Mouse (Mus musculus) left cerebral cortex, adult 18-20 months (tissue): ENCODE results near the gene Wnt5b. TPM values are rescaled to one million over a fixed set of nuclear protein-coding genes. Genes with fewer than 3 reads are reported as not detected.
A peak's percentile ranks its signal among the peaks of the same experiment; 100 is the strongest.
"Not testable (repeated sequence)": the region's sequence is repeated elsewhere in the genome, so short reads cannot be mapped to it uniquely, and the experiment has no call there.

Experiments used
- DNase-seq, 2 experiments: peaks; one replicate each; pipeline ENCODE4 v3.0.0; 2021 to 2022; ENCODE audit warnings: low spot score in 2 of 2, mixed read lengths in 1 of 2
- total RNA-seq, 2 experiments: library from RNA; stranded (reverse); gene quantifications; 2 replicates each; pipeline ENCODE4 v1.2.3; 2021

Wnt5b gene
- total RNA-seq, 2 experiments from 2014 or later = 1.2 to 2.0 TPM

DNA sequence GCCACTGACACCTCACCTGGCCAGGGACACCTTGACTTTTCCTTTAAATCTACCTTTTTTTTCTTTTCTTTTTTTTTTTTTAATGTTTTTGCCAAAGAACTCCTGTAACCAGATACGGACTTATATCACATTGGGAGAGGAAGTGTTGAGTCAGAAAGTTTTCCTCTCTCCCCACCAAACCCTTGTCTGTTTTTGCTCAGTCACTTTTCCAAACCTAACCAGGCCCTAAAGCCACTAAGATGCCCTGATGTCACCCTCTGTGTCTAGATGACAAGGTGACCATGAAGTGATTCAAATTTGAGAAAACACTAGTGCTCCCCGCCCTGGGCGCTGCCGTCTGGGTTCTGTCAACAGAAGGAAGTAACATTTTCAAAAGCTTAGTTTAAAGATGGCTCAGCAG lies 85.1 kb downstream of the Wnt5b start:
- no peak for DNase-seq

DNA sequence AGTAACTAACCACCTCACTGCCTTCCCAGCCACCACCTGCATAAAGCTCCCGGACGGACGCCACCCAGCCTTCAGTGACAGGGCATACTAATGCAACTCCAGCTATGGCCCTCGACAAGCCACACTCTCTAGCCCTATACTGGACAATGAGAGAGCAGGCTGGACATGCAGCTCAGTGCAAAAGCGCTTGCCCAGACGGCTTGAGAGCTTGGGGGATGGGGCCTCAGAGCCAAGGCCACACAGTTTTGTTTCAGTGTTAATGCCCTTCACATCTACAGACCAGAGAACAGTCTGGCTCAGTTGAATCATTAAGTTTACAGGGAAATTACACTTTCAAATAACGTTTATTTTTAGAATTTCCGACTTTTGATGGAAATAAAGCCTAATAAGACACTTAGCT lies 86.0 kb downstream of the Wnt5b start:
- DNase-seq = no peak

DNA sequence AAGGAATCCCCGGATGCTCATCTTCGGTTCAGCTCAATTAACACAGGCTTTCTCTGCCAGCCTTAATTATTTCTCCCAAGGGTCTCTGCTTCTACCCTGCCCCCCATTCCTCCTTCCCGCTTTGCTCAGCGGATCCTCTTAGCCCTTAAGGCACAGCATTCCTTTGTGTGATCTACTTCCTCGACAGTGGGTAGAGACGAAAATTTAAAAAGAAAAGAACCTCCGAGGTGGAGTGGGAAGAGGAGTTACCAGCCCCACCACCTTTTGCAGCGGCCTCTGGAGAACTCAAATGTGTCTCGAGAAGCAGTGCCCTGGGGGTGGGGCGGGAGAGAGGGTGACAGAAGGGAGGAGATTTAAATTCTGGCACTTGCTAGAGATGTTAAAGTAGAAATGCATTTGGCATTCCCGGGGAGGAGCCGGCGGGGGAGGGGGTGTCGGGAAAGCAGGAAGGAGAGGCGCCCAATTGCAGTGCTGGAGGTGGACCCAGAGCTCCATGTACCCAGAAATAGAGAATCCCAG lies 92.1 kb downstream of the Wnt5b start:
- peak; percentile 80 to 89 for DNase-seq

DNA sequence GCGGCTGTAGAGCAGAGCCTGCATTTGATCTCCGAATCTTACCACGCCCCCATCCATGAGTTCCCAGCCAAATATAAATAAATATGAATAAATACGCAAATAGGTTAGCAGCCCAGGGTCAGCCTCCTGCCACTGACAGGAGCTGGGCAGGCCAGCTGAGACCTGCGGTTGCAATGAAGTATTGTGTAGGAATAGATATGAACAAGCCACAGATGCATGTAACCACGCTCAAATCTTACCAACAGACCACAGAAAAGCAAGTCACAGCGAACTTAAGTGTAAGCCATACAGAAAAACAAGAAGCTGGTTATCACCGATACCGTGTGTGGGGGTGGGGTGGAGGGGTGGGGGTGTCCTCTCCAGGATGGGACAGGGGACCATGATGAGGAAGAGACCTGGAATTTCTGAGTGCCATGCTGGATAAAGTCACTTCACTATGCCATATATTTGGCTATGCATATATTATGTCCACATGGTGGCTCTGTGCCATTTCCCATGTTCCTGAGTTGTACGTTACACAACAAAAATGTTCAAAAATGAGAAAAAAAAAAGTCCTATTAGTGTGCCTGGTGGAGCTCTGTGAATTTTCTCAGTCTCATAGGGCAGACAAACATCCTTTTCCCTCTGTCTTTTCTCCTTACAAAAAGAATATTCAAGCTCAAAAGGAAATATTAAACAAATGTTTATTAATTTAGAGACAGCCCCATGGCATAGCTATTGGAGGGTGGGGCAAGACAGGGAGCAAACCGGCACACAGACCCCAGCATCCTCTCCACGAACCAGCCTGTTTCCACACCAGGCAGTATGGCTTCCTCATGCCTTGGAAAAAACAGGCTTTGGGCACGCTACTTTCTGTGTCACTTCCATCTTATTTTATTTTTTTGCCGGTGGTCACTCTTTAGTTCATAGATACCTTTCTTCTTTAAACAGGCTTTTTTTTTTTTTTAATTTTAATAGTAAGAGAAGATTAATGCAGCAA lies 92.9 kb downstream of the Wnt5b start:
- peak in 1 of 2 experiments; percentile 24 for DNase-seq

DNA sequence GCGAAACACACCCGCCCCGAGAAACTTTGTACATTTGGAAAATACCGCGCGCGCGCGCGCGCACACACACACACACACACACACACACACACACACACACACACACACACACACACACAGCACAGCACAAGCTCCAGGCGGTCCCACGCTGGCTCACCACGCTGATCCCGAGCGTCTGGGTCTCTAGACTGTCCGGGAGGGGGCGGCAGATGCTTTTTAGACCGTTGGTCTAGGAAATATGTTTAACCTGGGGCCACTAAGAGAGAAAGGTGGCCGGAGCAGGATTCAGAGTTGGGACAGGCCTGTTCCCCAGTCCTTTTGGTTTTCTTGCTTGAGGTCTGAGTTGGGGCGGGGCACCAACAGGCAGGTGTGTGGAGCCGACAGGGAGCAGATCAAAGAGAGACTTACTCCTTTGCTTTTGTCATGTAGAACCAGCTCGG lies 95.1 kb downstream of the Wnt5b start:
- DNase-seq = peak; percentile 18 to 28

DNA sequence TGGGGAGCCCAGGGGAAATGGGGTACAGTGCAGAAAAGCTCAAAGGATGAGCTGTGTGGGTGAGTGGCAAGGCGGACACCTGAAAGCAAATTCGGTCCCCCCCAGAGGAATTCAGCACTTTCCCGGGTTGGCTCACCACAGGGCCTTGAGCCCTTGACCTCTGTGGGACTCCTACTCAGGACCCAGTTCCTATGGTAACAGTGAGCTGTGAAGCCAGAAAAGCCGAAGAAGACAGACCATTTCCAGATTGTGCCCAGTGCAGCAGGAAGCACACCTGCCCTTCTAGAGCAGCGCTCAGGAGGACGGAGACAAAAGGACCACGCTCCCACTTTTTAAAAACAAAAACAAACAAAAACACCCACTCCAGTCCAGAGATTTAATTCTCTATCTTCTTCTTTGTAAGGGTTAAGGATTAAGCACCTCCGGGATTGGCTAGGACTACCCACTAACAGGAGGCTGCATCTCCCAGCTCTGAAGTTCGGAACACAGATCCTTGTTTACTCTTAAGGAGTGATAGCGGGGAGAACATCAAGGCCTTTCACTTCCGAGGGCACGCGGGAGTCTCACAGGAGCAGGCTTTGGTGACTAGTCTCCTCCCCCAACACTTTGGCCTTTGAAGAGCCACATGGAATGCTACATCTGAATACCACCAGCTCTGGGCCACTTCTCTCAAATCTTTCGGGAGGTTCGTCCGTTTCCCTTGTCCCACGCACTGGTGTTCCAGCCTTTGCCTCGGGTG lies 95.7 kb downstream of the Wnt5b start:
- DNase-seq = no peak

DNA sequence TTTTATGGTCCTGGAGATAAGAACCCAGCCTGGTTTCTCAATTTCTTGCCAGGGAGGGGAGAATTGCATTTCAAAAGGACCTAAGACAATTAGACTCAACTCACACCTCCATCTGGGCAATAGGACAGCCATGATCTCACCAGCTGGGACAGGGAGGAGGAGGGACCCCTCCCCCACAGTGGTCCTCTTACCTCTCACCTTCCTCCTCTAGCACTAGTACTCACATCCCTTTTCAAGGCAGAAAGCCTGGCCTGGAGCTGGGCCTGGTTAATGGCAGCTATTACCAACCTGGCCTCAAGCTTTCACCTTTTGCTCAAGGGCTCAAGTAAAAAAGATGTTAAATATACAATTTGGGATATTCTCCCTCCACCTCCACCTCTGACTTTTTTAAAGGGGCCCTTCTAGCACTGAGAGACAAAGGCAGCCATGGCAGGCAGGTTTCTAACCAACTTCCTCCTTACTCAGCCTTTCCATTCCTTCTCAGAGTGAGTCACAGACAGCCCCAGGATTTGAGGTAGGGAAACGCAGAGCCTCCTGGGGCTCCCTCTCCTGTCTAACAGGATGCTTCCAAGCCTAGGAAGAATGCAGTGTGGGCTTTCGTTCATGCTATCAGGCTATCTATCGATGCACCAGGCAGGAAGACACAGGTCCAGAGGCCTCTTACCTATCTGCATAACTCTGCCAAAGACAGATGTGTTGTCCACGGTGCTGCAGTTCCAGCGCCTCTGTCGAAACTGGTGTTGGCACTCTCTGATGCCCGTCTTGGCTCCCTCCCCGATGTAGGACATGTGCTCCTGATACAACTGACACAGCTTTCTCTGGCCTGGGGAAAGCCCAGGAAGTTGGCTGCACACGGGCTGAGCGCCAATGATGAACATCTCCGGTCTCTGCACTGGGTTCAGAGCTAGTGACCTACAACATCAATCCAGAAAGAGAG lies 98.2 kb downstream of the Wnt5b start:
- DNase-seq = no peak

DNA sequence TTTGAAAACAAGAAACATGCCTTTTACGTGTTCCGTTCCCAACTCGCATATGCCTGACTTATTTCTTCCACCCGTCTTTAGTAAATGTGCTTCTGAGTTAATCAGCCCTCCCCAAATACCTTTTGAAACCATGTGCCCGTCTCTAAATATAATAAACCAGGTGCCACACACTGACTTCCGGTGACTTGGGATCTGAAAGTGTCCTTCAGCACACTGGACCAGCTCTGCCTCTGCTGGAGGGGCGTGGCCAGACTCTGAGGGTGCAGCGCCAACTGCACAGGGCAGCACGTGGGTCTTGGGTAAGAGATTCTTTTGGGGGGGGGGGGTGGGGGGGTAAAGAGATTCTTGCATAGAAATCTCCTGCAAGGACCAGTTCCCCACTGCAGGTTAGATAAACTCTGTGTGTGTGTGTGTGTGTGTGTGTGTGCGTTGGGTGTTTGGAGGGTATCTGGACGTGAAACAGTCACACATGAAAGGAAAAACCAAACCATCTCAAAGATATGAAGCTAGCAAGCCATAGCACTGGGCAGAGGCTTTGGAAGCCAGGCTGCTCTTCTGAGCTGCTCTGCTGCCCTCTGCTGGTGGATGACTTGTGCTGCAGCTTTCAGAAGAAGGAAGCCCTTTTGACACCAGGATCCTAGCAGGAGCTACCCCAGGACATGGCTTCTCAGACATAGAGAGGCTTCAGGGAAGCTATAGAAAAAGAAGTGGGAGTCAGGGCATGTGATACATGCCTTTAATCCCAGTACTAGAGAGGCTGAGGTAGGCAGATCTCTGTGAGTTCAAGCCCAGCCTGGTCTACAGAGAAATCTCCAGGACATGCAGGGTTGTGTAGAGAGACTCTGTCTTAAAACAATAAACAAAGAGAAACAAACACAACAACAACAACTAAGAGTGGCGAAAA lies 100.2 kb downstream of the Wnt5b start:
- peak; percentile 77 to 84 for DNase-seq

DNA sequence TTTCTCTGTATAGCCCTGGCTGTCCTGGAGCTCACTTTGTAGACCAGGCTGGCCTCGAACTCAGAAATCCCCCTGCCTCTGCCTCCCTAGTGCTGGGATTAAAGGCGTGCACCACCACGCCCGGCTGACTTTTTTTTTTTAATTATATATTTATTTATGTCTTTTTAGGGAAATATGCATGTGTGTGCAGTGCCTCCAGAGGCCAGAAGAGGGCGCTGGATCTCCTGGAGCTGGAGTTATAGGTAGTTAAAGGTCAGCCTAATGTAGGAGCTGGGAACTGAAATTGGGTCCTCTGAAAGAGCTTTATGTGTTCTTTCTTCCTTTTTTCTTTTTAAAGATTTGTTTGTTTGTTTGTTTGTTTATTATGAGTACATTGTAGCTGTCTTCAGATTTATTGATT lies 101.4 kb downstream of the Wnt5b start:
- not testable (repeated sequence) for DNase-seq

DNA sequence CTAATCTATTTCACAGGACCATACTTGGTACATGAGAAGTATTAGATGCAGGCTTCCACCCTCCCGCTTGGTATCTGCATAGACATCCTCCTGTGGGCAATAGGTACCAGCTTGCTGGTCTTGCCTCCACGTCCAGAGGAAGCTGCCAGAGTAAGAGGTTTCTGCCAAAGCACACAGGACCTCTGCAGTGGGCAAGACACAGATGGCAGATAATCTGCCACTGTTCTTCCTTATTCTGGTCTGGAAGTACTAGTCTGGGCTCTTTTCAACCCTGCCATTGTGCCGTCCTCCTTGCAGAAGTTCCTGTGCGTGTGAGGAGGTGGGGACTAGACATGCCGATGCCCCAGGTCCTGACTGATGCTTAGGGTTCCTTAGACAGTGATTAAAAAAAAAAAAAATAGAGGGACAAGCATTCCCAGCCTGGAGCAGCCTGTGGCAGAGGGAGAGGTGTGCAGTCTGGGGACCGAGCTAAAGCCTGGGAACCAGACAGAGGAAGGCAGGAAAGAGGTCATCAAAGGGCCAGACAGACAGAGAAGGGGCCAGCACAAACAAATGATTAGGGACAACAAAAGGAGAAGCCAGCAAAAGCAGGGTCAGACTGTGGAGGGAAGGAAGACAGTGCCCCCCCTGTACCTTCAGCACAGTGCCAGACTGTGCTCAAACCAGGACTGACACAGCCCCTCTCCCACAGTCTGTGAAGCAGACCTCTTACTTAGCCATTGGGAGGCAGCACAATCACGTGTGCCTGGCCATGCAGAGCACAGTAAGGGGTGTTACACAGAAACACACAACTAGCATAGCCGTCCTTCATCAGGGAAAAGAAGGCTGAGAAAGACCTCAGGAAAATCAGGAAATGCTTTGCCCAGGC lies 106.0 kb downstream of the Wnt5b start:
- DNase-seq = no peak

DNA sequence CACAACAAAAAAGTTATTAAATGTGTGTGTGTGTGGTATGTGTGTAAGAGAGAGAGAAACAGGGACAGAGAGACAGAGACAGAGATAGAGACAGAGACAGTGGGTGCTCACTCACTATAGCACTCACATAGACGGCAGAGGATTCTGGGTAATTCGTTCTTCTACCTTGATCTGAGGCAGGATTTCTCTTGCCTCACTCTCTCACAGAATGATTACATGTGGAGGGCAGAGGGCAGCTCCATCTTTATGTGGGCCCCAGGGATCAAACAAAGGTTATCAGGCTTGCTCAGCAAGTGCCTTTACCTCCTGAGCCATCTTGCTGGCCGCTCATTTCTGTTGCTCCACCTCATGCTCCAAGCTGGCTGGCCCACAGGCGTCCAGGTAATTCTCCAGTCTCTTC lies 109.8 kb downstream of the Wnt5b start:
- no peak for DNase-seq

DNA sequence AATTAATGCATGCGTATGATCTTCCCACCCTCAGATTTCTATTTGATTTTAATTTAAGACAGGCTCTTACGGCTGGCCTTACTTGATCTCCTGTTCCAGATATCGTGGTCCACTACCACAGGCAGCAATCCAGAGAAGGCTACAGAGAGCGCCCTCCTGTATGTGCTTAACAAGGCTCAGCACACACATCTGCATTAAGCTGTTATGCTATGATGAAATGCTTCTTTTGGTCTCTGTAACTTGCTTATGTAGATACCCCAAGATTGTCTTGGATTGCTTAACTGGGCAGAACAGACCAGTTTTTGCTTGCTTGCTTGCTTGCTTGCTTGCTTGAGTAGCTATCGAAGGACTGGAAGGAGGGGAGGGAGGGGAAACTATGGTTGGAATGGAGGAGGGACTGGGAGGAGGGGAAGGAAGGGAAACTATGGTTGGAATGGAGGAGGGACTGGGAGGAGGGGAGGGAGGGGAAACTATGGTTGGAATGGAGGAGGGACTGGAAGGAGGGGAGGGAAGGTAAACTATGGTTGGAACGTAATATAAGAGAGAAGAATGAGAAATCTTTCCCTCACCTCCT lies 112.3 kb downstream of the Wnt5b start:
- no peak for DNase-seq

DNA sequence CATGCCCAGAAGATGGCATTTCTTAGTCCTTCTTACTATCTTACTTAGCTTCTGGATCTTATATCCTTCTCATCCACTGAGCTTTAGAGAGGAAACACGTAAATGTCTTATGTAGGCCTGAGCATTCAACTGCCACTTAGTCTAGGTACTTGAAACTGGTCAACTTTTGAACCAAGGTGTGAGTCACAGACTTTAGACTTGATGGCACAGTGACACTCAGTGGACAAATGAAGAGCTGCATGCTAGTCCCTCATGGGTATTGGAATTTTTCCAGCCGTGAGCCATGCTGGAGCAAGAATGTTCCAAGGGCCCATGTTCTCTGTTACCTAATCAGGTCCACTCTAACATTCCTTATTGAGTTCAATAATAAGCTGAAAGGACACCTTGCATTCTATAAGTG lies 113.6 kb downstream of the Wnt5b start:
- peak; percentile 41 to 71 for DNase-seq

DNA sequence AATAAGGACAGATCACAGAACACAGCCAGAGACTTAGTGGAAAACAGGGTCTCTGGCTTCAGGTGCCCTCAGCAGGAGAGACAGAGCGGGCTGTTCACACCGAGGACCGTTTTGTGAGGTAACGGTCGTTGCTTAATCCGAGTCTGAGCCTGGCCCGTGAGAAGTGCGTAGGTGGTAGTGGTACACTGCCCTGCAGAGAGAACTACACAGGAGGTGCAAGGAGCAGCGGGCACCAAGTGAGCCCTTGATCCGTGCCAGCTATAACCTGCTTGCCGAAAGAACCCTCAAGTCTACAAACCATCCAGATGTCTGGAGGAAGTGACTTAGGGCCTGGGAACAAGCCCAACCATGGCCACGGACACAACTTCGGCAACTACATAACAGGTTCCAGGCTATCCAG lies 114.8 kb downstream of the Wnt5b start:
- no peak for DNase-seq

DNA sequence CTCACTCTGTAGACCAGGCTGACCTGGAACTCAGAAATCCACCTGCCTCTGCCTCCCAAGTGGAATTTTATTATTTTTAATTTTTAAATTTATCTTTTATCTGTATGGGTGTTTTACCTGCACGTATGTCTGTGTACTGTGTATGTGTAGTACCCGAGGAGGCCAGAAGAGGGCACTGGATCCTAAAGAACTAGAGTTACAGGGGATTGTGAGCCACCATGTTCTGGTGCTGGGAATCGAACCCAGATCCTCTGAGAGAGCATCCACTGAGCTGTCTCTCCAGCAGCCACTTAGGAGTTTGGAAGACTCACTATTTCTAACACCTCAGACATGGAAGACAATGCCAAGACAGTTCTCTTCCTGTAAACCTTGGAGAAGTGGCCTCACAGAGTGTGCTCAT lies 115.5 kb downstream of the Wnt5b start:
- no peak for DNase-seq

DNA sequence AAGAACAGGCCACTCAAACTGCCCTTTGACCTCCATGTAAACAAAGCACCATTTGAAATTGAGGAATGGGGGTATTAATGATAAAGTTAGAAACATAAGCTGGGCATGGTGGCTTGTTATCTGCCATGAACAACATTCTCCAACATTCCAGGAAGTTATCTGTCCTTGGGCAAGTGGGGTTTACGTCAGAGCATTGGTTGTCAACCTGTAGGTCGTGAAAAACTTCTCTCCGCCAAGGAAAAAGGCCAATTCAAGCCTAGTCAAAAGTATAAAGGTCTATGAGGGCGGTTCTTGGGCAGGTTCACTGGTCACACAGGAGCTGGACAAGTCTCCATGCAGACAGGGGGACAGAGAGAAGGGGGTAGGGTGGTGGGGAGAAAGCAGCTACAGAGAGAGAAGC lies 123.1 kb downstream of the Wnt5b start:
- DNase-seq = no peak

DNA sequence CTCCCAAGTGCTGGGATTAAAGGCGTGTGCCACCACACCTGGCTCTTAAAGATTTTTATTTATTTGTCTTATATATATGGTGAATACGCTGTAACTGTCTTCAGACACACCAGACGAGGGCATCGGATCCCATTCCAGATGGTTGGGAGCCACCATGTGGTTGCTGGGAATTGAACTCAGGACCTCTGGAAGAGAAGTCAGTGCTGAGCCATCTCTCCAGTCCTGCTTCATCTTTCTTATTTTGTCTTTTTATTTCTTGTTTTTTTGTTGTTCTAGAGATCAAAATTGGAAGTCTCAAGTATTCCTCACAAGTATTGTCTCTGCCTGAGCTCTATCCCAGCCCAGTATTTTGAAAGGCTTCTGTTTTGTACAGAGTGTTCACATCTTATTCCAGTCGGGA lies 123.8 kb downstream of the Wnt5b start:
- no peak for DNase-seq

DNA sequence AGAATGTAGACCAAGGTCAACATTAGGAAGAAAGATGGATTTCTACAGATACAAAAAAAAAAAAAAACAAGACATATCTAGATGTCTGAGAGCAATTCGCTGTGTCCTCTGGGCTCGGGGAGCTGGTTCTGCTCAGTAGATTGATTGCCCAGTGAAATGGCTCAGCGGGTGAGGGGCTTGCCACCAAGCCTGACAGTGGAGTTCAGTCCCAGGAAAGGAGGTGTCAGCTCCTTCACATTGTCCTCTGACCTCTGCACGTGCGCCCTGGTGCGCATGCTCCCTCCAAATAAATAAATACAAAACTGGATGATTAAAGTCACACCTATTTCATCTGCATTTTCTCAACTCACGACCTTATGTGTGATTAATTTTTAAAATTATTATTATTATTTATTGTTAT lies 124.7 kb downstream of the Wnt5b start:
- DNase-seq = no peak
